Mouse (Mus musculus) limb, embryonic 12.5 days (tissue): ENCODE measurements at regions not wholly inside any gene's neighbourhood (a gene's known extent, or its start where the extent isn't known, plus 50 kb on each side); places are given as distances from the start of the nearest gene placed in this dataset.

ENCODE experiments used
- ATAC-seq: fragments of 200-750 bp; cut with Nextera tagmentation; 2 replicates; pipeline ENCODE4 v1.8.0; 2017; ENCODE audit warnings: low read depth, moderate TSS enrichment; ENCODE audit not compliant: insufficient number of reproducible peaks, insufficient read depth, low FRiP score, low TSS enrichment
- H3K27ac ChIP-seq: fragments of 300-500 bp; sonication (generic); 2 replicates; pipeline ENCODE4 v1.5.1; 2016; ENCODE audit warnings: mild to moderate bottlenecking, moderate library complexity
- H3K27me3 ChIP-seq: fragments of 300-500 bp; sonication (generic); 2 replicates; pipeline ENCODE4 v1.6.1; 2016; ENCODE audit warnings: mild to moderate bottlenecking, moderate library complexity
- H3K36me3 ChIP-seq: fragments of 300-500 bp; sonication (generic); 2 replicates; pipeline ENCODE4 v1.6.1; 2016; ENCODE audit warnings: mild to moderate bottlenecking, moderate library complexity
- H3K4me1 ChIP-seq: fragments of 300-500 bp; sonication (generic); replicated peaks from 2 replicates; pipeline ENCODE4 v1.6.1; 2016
- H3K4me2 ChIP-seq: fragments of 300-500 bp; sonication (generic); 2 replicates; pipeline ENCODE4 v1.6.1; 2016; ENCODE audit warnings: mild to moderate bottlenecking, moderate library complexity
- H3K4me3 ChIP-seq: fragments of 300-500 bp; sonication (generic); replicated peaks from 2 replicates; pipeline ENCODE4 v1.5.1; 2016; ENCODE audit warnings: mild to moderate bottlenecking
- H3K9ac ChIP-seq: fragments of 300-500 bp; sonication (generic); replicated peaks from 2 replicates; pipeline ENCODE4 v1.6.1; 2016; ENCODE audit warnings: mild to moderate bottlenecking, moderate library complexity
- H3K9me3 ChIP-seq: fragments of 300-500 bp; sonication (generic); 2 replicates; pipeline ENCODE4 v1.6.1; 2016; ENCODE audit warnings: mild to moderate bottlenecking, moderate library complexity
- WGBS: fragments of 180-500 bp; shearing (Covaris S2); methylation state at CpG from one replicate; pipeline ENCODE4 v1.1.7; 2016; 5-methylcytosine and 5-hydroxymethylcytosine counted together

DNA sequence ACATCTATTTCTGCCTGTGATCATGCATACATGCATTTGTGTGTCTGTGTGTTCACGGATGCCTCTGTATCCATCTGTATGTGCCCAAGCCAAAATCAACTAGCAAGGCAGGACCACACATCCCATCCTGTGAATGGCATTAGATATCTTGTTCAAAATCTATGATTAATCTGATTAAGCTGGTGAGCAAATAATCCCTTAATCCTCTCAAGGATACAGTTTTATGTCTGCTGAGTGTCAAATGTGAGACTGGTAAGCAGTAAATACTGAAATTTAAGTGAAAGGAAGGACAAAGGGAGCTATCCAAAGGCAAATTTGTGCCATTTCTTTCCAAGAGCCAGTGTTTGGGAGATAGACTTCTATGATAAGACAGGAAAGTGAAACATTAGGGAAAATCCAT is 683.4 kb downstream of the Cypt12 start:
- Histone ChIP-seq H3K27me3 (no peaks in the 10 kb centered on the region), H3K9me3 (no peaks in the 10 kb centered on the region), H3K4me1 (no peaks in the 10 kb centered on the region), H3K9ac (no peak overlapping the region), H3K4me2 (no peak overlapping the region), H3K4me3 (no peak overlapping the region), H3K36me3 (no peaks in the 10 kb centered on the region), H3K27ac (no peak overlapping the region)
- ATAC-seq = no peak
- WGBS = 97% methylated on average over 1 of the region's 1 CpGs

DNA sequence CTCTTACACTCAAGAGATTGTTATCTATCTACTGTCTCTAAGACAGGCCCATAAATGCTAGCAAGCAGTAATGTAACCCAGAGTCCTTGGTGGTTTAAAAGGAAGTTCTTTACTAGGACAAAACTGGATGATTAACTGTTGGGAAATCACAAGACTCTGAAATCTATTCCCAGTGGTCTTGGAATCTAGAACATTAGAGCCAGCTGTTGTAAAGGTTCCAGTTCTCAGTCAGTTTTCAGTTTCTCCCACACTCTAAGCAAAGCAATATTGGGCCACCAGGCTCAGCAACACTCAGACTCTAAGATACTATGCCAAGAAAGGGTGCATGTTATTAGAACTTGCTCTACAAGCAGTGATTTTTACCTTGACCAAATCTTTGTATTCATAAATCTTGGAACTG is 686.6 kb downstream of the Cypt12 start:
- no peak for ATAC-seq
- Histone ChIP-seq H3K4me1 (no peaks in the 10 kb centered on the region), H3K9me3 (no peaks in the 10 kb centered on the region), H3K4me3 (no peak overlapping the region), H3K27ac (no peak overlapping the region), H3K36me3 (no peaks in the 10 kb centered on the region), H3K9ac (no peak overlapping the region), H3K27me3 (no peaks in the 10 kb centered on the region), H3K4me2 (no peak overlapping the region)

- Histone ChIP-seq H3K36me3 (no peaks in the 10 kb centered on the region), H3K27ac (no peak overlapping the region), H3K9ac (no peak overlapping the region), H3K9me3 (no peaks in the 10 kb centered on the region), H3K4me1 (no peaks in the 10 kb centered on the region), H3K4me2 (no peak overlapping the region), H3K27me3 (no peaks in the 10 kb centered on the region), H3K4me3 (no peak overlapping the region)
- ATAC-seq = no peak
These were observed 689.3 kb downstream of the Cypt12 start for GRCm38 (mm10) chr3:18637553-18637952.

DNA sequence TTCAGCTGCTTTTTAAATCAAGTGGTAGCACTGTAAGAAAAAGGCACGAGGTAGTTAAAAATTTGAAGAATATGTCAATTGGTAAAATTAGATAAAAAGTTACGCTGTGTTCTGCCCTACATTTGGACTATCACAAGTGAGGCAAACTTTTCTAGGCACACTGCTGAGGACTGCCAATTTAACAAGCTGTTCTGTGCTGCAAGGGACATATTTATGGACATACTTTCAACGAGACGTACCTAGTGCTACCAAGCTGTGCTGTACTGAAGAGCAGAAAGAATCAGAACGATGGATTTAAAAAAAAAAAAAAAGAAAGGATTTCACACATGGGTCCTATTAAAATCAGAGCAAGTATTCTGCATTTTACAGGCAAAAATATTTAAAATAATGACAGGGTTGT is 692.1 kb downstream of the Cypt12 start:
- no peaks in the 10 kb centered on the region for H3K9me3 ChIP-seq
- H3K27me3 ChIP-seq = no peaks in the 10 kb centered on the region
- WGBS = 56% methylated on average over 5 of the region's 5 CpGs
- no peak overlapping the region for H3K4me3 ChIP-seq
- no peaks in the 10 kb centered on the region for H3K4me1 ChIP-seq
- H3K36me3 ChIP-seq = no peaks in the 10 kb centered on the region
- no peak overlapping the region for H3K9ac ChIP-seq
- no peak for ATAC-seq
- H3K4me2 ChIP-seq = no peak overlapping the region
- no peak overlapping the region for H3K27ac ChIP-seq

DNA sequence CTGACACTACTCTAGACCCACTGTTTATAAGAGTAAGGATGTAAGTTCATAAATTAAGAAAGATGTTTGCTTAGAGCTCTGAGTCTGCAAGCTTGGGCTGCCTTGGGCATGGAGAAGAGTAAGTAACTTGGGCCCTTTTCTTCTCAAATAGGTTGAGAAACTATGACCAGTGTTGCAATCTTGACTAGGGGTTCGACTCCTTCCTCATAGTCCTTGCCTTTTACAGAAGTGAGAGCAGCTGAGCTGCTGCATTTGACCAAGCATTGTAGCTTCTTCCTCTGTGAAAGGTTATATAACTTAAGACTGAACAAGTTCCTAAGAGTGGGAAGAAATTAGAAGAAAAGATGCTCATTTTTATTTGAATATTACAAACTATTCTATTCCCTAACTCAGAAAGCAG is 693.5 kb downstream of the Cypt12 start:
- no peaks in the 10 kb centered on the region for H3K27me3 ChIP-seq
- H3K4me1 ChIP-seq = no peaks in the 10 kb centered on the region
- no peak overlapping the region for H3K9ac ChIP-seq
- no peak overlapping the region for H3K4me2 ChIP-seq
- ATAC-seq = no peak
- H3K27ac ChIP-seq = no peak overlapping the region
- H3K4me3 ChIP-seq = no peak overlapping the region
- H3K9me3 ChIP-seq = no peaks in the 10 kb centered on the region
- no peaks in the 10 kb centered on the region for H3K36me3 ChIP-seq
- 92% methylated on average over 1 of the region's 1 CpGs for WGBS

DNA sequence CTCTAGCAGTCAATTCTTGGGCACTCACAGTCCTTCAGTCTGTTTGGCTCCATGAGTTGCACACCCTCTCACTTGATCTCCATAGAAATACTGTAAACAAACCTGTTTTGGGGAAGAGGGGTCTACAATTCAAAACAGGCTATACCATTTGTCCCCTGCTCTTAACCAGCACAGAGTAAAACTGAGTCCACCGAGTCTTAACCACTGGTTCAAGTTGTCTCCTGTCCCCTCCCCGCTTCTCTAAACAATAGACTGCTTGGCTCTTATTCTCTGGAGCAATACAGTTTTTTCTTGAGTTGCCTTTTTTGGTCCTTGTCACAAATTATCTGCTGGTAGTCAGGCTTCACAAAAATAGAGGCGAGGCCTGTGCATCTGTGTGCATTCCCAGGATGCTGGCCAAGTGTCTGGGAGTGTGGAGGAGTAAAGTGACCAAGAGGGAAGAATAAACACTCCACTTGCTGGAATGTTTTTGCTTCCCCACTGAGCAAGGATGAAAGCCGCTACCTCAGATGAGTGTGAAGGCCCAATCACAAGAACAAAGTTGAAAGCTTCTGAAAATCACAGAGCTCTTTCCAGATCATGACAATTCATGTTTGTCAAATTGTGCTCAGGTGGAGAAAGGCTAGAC is 695.3 kb downstream of the Cypt12 start:
- Histone ChIP-seq H3K4me2 (no peak overlapping the region), H3K4me1 (no peaks in the 10 kb centered on the region), H3K27ac (no peak overlapping the region), H3K27me3 (no peaks in the 10 kb centered on the region), H3K9me3 (no peaks in the 10 kb centered on the region), H3K36me3 (no peaks in the 10 kb centered on the region), H3K9ac (no peak overlapping the region), H3K4me3 (no peak overlapping the region)
- WGBS = 80% methylated on average over 4 of the region's 4 CpGs
- ATAC-seq = no peak

GRCm38 (mm10) chr3:18645481-18645880 is 697.3 kb downstream of the Cypt12 start:
- no peaks in the 10 kb centered on the region for H3K36me3 ChIP-seq
- no peak overlapping the region for H3K4me3 ChIP-seq
- ATAC-seq = no peak
- H3K27me3 ChIP-seq = no peaks in the 10 kb centered on the region
- H3K4me1 ChIP-seq = no peaks in the 10 kb centered on the region
- no peaks in the 10 kb centered on the region for H3K9me3 ChIP-seq
- no peak overlapping the region for H3K27ac ChIP-seq
- no peak overlapping the region for H3K9ac ChIP-seq
- WGBS = 69% methylated on average over 7 of the region's 7 CpGs
- no peak overlapping the region for H3K4me2 ChIP-seq

GRCm38 (mm10) chr3:18645927-18646326 is 697.7 kb downstream of the Cypt12 start:
- H3K36me3 ChIP-seq = no peaks in the 10 kb centered on the region
- no peak overlapping the region for H3K9ac ChIP-seq
- ATAC-seq = no peak
- H3K27ac ChIP-seq = no peak overlapping the region
- H3K4me2 ChIP-seq = no peak overlapping the region
- H3K4me1 ChIP-seq = no peaks in the 10 kb centered on the region
- no peaks in the 10 kb centered on the region for H3K27me3 ChIP-seq
- WGBS = 79% methylated on average over 7 of the region's 7 CpGs
- no peak overlapping the region for H3K4me3 ChIP-seq
- no peaks in the 10 kb centered on the region for H3K9me3 ChIP-seq

DNA sequence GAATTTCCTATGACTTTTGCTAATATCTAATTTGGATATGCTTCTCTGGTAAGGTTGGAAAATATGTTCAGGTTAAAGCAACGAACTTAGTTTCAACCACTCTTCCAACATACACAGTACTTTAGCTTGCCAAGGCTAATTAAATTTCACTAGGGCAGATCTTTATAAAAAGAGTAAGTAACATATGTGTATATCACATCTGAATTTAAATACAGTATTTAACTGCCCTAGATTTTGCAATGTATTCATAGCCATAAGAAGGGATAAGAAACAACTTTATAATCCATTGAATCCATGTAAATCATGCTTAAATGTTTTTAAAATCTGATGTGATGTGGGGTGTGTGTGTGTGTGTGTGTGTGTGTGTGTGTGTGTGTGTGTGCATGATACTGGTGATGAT is 705.3 kb downstream of the Cypt12 start:
- Histone ChIP-seq H3K4me1 (no peaks in the 10 kb centered on the region), H3K4me3 (no peak overlapping the region), H3K4me2 (no peak overlapping the region), H3K9ac (no peak overlapping the region), H3K27me3 (no peaks in the 10 kb centered on the region), H3K27ac (no peak overlapping the region), H3K9me3 (no peaks in the 10 kb centered on the region), H3K36me3 (no peaks in the 10 kb centered on the region)
- 80% methylated on average over 1 of the region's 1 CpGs for WGBS
- no peak for ATAC-seq

- Histone ChIP-seq H3K9ac (no peak overlapping the region), H3K4me3 (no peak overlapping the region), H3K4me2 (no peak overlapping the region), H3K9me3 (no peaks in the 10 kb centered on the region), H3K4me1 (no peaks in the 10 kb centered on the region), H3K36me3 (no peaks in the 10 kb centered on the region), H3K27me3 (no peaks in the 10 kb centered on the region), H3K27ac (no peak overlapping the region)
- WGBS = 15% methylated on average over 2 of the region's 2 CpGs
- no peak for ATAC-seq
These were observed 717.5 kb downstream of the Cypt12 start for GRCm38 (mm10) chr3:18665738-18666137.

- Histone ChIP-seq H3K9me3 (no peaks in the 10 kb centered on the region), H3K4me3 (no peak overlapping the region), H3K9ac (no peak overlapping the region), H3K27me3 (no peaks in the 10 kb centered on the region), H3K4me2 (no peak overlapping the region), H3K27ac (no peak overlapping the region), H3K4me1 (no peaks in the 10 kb centered on the region), H3K36me3 (no peaks in the 10 kb centered on the region)
- 89% methylated on average over 4 of the region's 4 CpGs for WGBS
- no peak for ATAC-seq
These were observed 719.5 kb downstream of the Cypt12 start for GRCm38 (mm10) chr3:18667726-18668125.

- Histone ChIP-seq H3K36me3 (no peaks in the 10 kb centered on the region), H3K4me2 (no peak overlapping the region), H3K9me3 (no peaks in the 10 kb centered on the region), H3K4me1 (no peaks in the 10 kb centered on the region), H3K27ac (no peak overlapping the region), H3K4me3 (no peak overlapping the region), H3K9ac (no peak overlapping the region), H3K27me3 (no peaks in the 10 kb centered on the region)
- ATAC-seq = no peak
- 80% methylated on average over 3 of the region's 3 CpGs for WGBS
These were observed 720.7 kb downstream of the Cypt12 start for GRCm38 (mm10) chr3:18668936-18669335.
